Mouse (Mus musculus) heart, embryonic 10.5 days (tissue): ENCODE results near the gene Kcna6. TPM values are rescaled to one million over a fixed set of nuclear protein-coding genes. Genes with fewer than 3 reads are reported as not detected.

Experiments used
- DNase-seq: peaks from one replicate; pipeline ENCODE4 v3.0.0-alpha.2; 2017; ENCODE audit warnings: low spot score
- H3K27ac ChIP-seq: fragments of 300-500 bp; sonication (generic); 2 replicates; pipeline ENCODE4 v1.5.1; 2016; ENCODE audit warnings: mild to moderate bottlenecking
- H3K27me3 ChIP-seq: fragments of 300-500 bp; sonication (generic); 2 replicates; pipeline ENCODE4 v1.6.1; 2016; ENCODE audit warnings: mild to moderate bottlenecking; ENCODE audit not compliant: poor library complexity, insufficient read depth, severe bottlenecking
- H3K36me3 ChIP-seq: fragments of 300-500 bp; sonication (generic); 2 replicates; pipeline ENCODE4 v1.6.1; 2016; ENCODE audit warnings: mild to moderate bottlenecking, moderate library complexity
- H3K4me1 ChIP-seq: fragments of 300-500 bp; sonication (generic); 2 replicates; pipeline ENCODE4 v1.6.1; 2016; ENCODE audit warnings: mild to moderate bottlenecking
- H3K4me3 ChIP-seq: fragments of 300-500 bp; sonication (generic); 2 replicates; pipeline ENCODE4 v1.5.1; 2016; ENCODE audit warnings: mild to moderate bottlenecking, moderate library complexity
- H3K9me3 ChIP-seq: fragments of 300-500 bp; sonication (generic); 2 replicates; pipeline ENCODE4 v1.6.1; 2016; ENCODE audit warnings: mild to moderate bottlenecking, moderate library complexity
- WGBS: fragments of 180-500 bp; shearing (Covaris S2); methylation state at CpG from one replicate; pipeline ENCODE4 v1.1.7; 2016; 5-methylcytosine and 5-hydroxymethylcytosine counted together
- polyA plus RNA-seq: library from polyadenylated mRNA; unstranded; fragments of >200 nt; fragmentation: Nextera tagmentation; extraction: Ambion mirVana; gene quantifications from 2 replicates; pipeline ENCODE4 v1.2.1, GENCODE M21; 2016

Gene Kcna6
- polyA plus RNA-seq, 1 experiment from 2014 or later, result 2.9 TPM

DNA sequence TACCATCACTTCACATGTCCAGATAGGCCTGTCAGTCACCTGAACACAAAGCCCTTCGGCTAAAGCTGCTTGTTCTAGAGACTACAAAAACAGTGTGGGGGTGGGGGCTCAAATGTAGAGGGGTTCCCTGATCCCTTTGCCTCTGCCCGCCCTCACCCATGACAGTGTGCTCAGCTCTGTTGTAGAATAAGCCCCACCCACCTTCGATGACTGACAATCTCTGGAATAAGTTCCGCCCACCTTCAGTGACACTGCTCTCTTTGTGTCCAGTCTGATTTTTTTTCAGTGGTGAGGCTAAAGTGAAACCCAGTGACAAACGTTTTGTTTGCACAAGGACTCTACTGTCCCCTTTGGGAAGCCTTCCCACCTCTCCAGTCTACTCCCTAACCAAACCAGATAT is 26.1 kb upstream of the Kcna6 start:
- Histone ChIP-seq H3K9me3 (no peaks in the 10 kb centered on the region), H3K27ac (peak overlapping the region; percentile 47; the same call in 1 of the 2 replicates), H3K4me1 (peaks cover 39% of the 10 kb centered on the region), H3K4me3 (no peak overlapping the region), H3K27me3 (no peaks in the 10 kb centered on the region), H3K36me3 (no peaks in the 10 kb centered on the region)
- 47% methylated on average over 5 of the region's 5 CpGs for WGBS
- no peak for DNase-seq

DNA sequence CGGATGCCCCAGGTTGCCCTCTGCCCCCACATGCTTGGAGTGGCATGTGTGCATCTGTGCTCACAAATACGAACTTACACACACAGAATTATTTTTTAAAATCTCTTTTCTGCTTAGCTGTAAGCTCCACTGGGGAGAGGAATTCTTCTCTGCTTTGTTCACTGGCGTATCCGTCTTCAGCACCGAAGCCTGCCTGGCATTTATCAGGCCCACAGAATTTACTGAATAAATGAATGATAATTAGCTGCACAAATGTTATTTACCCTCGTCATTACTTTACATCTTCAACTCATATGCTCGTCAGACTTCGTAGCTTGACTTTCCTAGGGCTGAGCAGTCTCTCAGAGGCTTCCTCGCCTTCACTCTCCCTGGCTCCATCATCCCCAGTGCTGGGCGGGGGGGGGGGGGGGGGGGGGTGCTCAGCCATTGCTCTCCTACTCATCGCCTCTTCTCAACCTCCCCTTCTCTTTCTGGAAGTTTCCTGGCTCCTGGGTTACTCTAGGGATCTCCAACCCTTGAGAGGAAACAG is 24.2 kb upstream of the Kcna6 start:
- Histone ChIP-seq H3K36me3 (no peaks in the 10 kb centered on the region), H3K4me1 (peaks cover 34% of the 10 kb centered on the region), H3K9me3 (no peaks in the 10 kb centered on the region), H3K27me3 (no peaks in the 10 kb centered on the region), H3K27ac (no peak overlapping the region), H3K4me3 (no peak overlapping the region)
- no peak for DNase-seq
- 73% methylated on average over 11 of the region's 11 CpGs for WGBS

DNA sequence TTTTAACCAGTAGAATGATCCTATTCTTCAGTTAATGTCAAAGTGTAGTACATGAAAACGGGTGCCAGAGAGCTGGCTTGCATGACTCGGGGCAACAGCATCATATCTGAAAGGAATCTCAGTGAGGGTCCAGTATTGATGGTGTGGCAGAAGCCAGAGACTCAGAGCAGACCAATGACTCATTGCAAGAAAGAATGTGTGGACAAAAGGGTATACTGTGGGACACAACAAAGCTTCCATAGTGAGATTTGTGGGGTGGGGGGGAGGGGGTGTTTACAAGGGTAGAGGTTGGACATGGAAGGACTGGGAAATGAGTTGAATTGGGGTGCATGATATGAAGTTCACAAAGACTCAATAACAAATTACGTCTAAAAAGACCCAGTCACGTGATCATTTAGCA is 20.9 kb upstream of the Kcna6 start:
- no peaks in the 10 kb centered on the region for H3K9me3 ChIP-seq
- no peak overlapping the region for H3K27ac ChIP-seq
- H3K4me1 ChIP-seq, result peaks cover 6% of the 10 kb centered on the region
- H3K4me3 ChIP-seq, result no peak overlapping the region
- no peak for DNase-seq
- no peaks in the 10 kb centered on the region for H3K27me3 ChIP-seq
- no peaks in the 10 kb centered on the region for H3K36me3 ChIP-seq
- WGBS, result 77% methylated on average over 4 of the region's 4 CpGs

DNA sequence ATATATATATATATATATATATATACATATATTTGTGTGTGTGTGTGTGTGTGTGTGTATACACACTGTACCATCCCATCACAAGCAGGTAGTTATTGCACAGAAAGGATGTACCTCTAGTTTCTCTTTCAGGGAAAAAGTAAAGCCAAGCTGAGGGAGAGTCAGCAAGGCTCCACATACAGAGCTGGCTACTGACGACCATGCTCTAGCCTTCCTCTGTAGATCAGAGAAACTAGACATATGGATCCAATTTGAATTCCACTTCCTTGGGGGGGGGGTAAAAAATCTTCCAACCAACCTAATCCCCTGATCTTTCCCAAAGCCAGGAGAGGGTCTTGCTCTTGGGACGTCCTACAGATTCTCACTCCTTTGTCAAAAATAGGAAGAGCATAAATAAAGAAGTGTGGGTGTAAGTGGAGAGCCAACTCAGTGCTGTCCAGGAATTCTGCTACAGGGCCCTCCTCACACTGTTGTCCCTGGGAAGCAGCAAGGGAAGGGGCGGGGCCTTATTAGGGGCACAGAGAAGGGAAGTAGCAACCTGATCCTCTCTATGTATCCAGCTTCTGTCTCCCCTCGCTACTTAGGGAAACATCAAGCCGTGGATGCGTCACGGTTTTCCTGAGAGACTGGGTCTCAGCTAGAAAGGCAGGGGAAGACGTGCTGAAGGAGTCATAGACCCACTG is 15.4 kb upstream of the Kcna6 start:
- Histone ChIP-seq H3K4me3 (0 out of 2 replicates have a peak overlapping the region, but pooled peaks have one; percentile 12), H3K27me3 (peaks cover 8% of the 10 kb centered on the region; the same call in 1 of the 2 replicates), H3K27ac (peak overlapping the region; percentile 73; the same call in 1 of the 2 replicates), H3K4me1 (peaks cover 18% of the 10 kb centered on the region), H3K36me3 (no peaks in the 10 kb centered on the region), H3K9me3 (no peaks in the 10 kb centered on the region)
- 25% methylated on average over 8 of the region's 8 CpGs for WGBS
- no peak for DNase-seq

DNA sequence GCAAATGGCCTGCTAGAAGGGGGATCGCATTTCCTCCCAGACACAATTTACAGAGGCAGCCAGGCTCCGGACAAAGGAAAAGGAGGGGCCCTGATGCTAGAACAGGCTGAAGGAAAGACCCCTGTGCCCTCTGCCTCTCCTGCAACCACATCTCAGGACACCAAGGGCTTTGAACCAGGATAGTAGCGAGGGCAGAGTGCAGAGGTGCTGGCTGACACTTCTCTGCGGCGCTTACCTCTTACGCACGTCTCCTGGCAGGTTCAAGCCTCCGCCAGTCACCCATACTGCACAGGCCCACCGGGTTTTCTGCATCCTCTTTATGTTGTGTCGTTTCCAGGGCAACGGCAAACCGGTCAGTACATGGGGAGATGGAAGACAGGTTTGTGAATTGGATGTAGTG is 12.0 kb upstream of the Kcna6 start:
- H3K4me3 ChIP-seq, result no peak overlapping the region

DNA sequence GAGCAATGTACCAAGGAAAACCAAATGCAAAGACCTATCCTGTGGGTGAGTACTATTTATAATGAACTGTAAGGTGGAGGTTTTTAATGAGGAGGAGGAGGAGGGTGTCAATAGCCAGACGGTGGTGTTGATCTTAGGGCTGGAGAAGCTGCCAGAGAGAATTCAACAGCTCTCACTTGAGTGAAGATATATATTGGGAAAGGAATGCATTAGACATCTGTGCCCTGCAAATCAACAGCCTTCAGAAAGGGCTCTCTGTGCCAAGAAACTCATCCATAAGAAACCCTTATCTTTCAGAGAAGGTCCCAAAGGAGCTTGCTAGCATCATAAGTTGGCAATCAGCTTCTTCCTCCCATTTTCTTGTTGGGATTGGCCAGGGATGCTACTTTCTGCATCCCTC is 5.4 kb upstream of the Kcna6 start:
- no peaks in the 10 kb centered on the region for H3K9me3 ChIP-seq
- H3K27me3 ChIP-seq, result peaks cover 21% of the 10 kb centered on the region
- WGBS, result 58% methylated on average over 1 of the region's 1 CpGs
- no peak overlapping the region for H3K4me3 ChIP-seq
- H3K4me1 ChIP-seq, result no peaks in the 10 kb centered on the region
- no peaks in the 10 kb centered on the region for H3K36me3 ChIP-seq
- no peak overlapping the region for H3K27ac ChIP-seq
- DNase-seq, result no peak

More for the DNA sequence above, 12.0 kb upstream of the Kcna6 start:
- Histone ChIP-seq H3K9me3 (no peaks in the 10 kb centered on the region), H3K4me1 (peaks cover 18% of the 10 kb centered on the region), H3K27me3 (peaks cover 8% of the 10 kb centered on the region; the same call in 1 of the 2 replicates), H3K36me3 (no peaks in the 10 kb centered on the region), H3K27ac (peak overlapping the region; percentile 14; the same call in 1 of the 2 replicates)
- no peak for DNase-seq
- 42% methylated on average over 12 of the region's 12 CpGs for WGBS

DNA sequence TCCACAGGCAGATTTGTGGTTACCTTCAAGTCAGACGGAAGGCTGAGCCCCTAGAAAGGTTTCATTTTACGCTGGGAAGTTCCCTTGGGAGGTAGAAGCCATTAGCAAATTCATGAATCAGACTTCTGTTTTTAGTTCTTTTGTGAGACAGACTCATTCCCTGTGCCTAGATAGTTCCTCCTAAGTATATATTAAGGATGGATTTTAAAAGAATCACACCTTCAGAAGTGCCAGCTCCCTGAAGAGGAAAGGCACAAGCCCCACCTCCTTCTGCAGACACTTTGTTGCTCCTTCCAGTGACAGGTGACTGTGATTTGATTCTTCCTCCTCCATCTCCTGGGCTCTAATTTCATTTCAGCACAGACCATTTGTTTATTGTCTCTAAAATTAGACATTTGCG is 2.1 kb upstream of the Kcna6 start:
- Histone ChIP-seq H3K27ac (no peak overlapping the region), H3K4me1 (peaks cover 18% of the 10 kb centered on the region; the same call in 1 of the 2 replicates), H3K36me3 (no peaks in the 10 kb centered on the region), H3K27me3 (peaks cover 54% of the 10 kb centered on the region), H3K4me3 (no peak overlapping the region), H3K9me3 (no peaks in the 10 kb centered on the region)
- 53% methylated on average over 3 of the region's 3 CpGs for WGBS
- DNase-seq, result no peak

DNA sequence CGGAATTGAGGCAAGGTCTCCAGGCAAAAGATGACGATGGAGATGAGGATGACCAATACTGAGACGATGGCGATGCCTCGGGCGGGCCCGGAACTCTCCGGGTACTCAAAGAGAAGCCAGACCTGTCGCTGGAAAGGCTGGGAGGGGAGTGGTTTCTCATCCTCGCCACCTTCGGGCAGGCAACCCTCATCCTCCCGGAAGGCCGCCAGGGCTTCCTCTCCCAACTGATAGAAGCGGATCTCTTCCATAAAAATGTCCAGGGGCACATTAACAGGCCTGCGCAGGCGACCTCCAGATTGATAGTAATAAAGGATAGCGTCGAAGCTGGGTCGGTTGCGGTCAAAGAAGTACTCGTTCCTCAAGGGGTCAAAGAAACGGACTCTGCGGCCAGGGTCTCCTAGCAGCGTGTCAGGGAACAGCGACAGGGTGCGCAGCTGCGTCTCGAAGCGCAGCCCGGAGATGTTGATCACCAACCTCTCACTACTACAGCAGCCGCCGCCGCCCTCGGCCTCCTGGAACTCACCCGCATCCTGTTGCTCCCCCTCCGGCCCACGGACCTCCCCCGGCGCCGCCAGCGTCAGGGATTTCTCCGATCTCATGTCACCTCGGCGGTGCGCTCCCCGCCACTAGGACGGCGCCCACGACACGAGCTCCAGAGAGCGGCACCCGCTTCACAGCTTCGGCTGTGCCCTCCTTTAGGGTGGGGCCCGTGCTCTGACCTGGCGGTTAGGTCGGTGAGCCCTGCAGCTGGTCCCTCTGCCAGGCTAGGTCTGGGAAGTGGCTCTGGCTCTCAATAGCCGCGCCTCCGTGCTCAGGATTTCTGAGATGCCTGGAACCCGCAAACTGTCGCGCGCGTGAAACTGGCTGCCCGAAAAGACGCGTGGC is 906 bp downstream of the Kcna6 start:
- H3K9me3 ChIP-seq, result no peaks in the 10 kb centered on the region
- H3K27ac ChIP-seq, result peak overlapping the region; percentile 71
- no peak for DNase-seq
- no peaks in the 10 kb centered on the region for H3K36me3 ChIP-seq
- 1% methylated on average over 66 of the region's 67 CpGs for WGBS
- H3K4me3 ChIP-seq, result peak overlapping the region; percentile 69
- H3K4me1 ChIP-seq, result peaks cover 18% of the 10 kb centered on the region; the same call in 1 of the 2 replicates
- peaks cover 77% of the 10 kb centered on the region for H3K27me3 ChIP-seq

DNA sequence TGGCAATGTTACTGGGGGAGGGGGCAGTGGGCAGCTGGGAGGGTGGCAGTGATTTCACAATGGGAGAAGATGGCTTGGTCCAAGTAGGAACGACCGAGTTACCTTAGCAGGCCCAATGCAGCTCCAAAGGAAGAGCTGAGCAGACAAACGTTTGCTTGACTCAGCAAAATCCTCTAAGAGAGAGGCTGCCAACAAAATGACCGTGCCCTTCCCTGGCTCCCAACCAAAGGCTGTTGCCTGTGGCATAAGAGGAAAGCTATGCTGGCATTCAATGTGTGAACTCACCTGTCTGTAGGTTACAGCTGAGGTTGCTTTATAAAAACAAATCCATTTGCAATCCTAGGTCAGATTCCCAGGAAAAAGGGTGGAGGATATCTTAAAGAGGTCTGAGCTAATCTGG is 3.5 kb downstream of the Kcna6 start:
- 68% methylated on average over 4 of the region's 4 CpGs for WGBS
- no peaks in the 10 kb centered on the region for H3K36me3 ChIP-seq
- H3K9me3 ChIP-seq, result no peaks in the 10 kb centered on the region
- H3K27ac ChIP-seq, result no peak overlapping the region
- no peak for DNase-seq
- peaks cover 18% of the 10 kb centered on the region; the same call in 1 of the 2 replicates for H3K4me1 ChIP-seq
- H3K4me3 ChIP-seq, result no peak overlapping the region
- H3K27me3 ChIP-seq, result peaks cover 67% of the 10 kb centered on the region

DNA sequence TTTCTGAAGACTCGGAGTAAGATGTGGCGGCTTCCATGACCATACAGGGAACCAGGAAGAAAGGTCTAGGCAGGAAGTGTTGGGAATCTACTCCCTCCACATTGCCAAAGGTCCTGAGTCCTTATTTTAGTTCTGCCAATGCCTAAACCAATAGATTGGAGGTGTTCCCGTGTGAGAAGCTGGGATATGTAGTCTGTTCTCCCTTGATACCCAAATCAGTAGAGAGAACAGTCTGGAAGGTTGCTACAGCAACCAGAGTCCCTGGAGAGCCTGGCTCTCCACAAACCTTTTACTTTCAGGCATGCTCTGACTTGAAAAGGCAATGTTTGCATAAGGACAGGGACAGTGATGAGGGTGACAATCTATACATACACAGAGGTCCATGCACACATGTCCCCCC is 4.7 kb downstream of the Kcna6 start:
- peaks cover 18% of the 10 kb centered on the region; the same call in 1 of the 2 replicates for H3K4me1 ChIP-seq
- peaks cover 55% of the 10 kb centered on the region for H3K27me3 ChIP-seq
- no peak overlapping the region for H3K4me3 ChIP-seq
- WGBS, result 66% methylated on average over 3 of the region's 3 CpGs
- H3K9me3 ChIP-seq, result no peaks in the 10 kb centered on the region
- no peak overlapping the region for H3K27ac ChIP-seq
- DNase-seq, result no peak
- no peaks in the 10 kb centered on the region for H3K36me3 ChIP-seq

DNA sequence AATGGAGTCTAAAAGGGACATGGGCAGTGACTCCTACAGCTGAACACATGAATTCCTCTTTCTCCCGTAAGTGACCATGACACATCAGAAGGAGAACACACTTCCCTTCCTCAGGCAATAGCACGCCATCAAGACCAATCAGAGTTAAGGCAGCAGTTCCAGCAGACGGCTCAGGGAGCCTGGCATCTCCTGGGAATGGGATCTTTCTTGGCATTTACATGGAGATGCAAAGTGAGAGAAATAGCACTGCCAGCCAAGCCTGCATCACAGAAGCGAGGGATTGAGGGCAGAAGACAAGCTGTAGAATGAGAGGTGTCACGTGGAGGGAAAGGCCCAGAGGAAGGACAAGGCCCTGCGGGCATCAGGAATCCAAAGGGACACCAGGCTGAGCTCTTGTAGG is 7.8 kb downstream of the Kcna6 start:
- Histone ChIP-seq H3K4me1 (no peaks in the 10 kb centered on the region), H3K36me3 (no peaks in the 10 kb centered on the region), H3K27me3 (peaks cover 29% of the 10 kb centered on the region), H3K9me3 (no peaks in the 10 kb centered on the region), H3K4me3 (no peak overlapping the region), H3K27ac (no peak overlapping the region)
- DNase-seq, result no peak
- WGBS, result 72% methylated on average over 6 of the region's 6 CpGs

DNA sequence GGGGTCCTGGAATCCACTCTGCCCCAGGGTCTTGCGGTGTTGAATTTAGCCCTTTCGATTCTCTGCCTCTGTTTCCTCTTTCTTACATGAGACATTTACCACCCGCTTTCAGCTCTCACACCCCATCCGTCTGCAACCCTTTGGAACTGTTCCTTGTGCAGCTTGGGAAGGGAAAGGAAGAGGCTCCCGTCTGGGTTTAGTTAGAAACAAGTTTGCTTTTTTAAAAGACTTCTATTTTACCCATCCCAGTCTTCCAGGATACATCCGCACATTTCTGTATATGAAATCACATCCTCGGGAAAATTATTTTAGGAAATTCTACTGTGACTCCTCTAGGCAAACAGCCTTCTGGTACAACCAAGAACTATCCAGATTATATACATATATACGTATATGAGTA is 11.7 kb downstream of the Kcna6 start:
- Histone ChIP-seq H3K4me1 (no peaks in the 10 kb centered on the region), H3K27ac (no peak overlapping the region), H3K4me3 (no peak overlapping the region), H3K9me3 (no peaks in the 10 kb centered on the region), H3K27me3 (peaks cover 5% of the 10 kb centered on the region; the same call in 1 of the 2 replicates), H3K36me3 (no peaks in the 10 kb centered on the region)
- 79% methylated on average over 8 of the region's 8 CpGs for WGBS
- no peak for DNase-seq
